Mouse (Mus musculus): ENCODE data around the gene Polg2. TPM values are rescaled to one million over a fixed set of nuclear protein-coding genes. Genes with fewer than 3 reads are reported as not detected.
"Not testable (repeated sequence)": the region's sequence is repeated elsewhere in the genome, so short reads cannot be mapped to it uniquely, and the experiment has no call there.

Gene Polg2
- total and polyA plus RNA-seq, 2 experiments = 6.4 to 12.6 TPM

GRCm38 (mm10) chr11:106812410-106813136, 33.2 kb upstream of the Polg2 start:
- 0 out of 2 replicates have a peak overlapping the region, but pooled peaks have one; percentile 26 for H3K9ac ChIP-seq (ENCODE audit: low read depth, low read length)
- H3K36me3 ChIP-seq (ENCODE audit: control insufficient read depth, insufficient read depth, low read length) = peaks cover 26% of the 10 kb centered on the region
- H3K27ac ChIP-seq (replicated peaks; ENCODE audit: insufficient read depth, low read depth, low read length) = peak overlapping the region; percentile 76
- peaks cover 7% of the 10 kb centered on the region for H3K4me1 ChIP-seq (ENCODE audit: control insufficient read depth, insufficient read depth, low read length)
- WGBS = 24% methylated on average over 7 of the region's 7 CpGs
- no peaks in the 10 kb centered on the region for H3K27me3 ChIP-seq (ENCODE audit: control insufficient read depth, insufficient read depth, low read length)
- no peak overlapping the region for H3K4me3 ChIP-seq (ENCODE audit: insufficient read depth, low read depth, low read length)
- peak; percentile 87 for DNase-seq (ENCODE audit: extremely low read depth, low read depth, low spot score)
- TF ChIP-seq CTCF (IDR thresholded peaks at IDR 0.05; ENCODE audit: low read depth, low read length) = no peak
- no peak for TF ChIP-seq POLR2A (IDR thresholded peaks at IDR 0.05; ENCODE audit: extremely low read depth, insufficient read depth, low read length)
- H3K79me2 ChIP-seq (ENCODE audit: control insufficient read depth, insufficient read depth, low read length) = no peaks in the 10 kb centered on the region

DNA sequence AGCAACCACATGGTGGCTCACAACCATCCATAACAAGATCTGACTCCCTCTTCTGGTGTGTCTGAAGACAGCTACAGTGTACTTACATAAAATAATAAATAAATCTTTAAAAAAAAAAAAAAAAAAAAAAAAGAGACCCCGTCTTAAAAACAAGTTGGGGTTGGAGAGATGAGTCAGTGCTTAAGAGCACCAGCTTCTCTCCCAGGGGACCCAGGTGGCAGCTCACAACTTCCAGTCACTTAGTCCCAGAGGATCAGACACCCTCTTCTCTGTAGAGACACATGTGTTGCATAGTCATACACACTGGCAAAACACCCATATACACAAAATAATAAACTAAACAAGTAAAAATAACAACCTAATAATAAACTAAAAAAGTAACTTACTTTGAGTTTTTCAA, 28.1 kb upstream of the Polg2 start:
- H3K27ac ChIP-seq (replicated peaks; ENCODE audit: insufficient read depth, low read depth, low read length); H3K79me2 ChIP-seq (ENCODE audit: control insufficient read depth, insufficient read depth, low read length); H3K4me1 ChIP-seq (ENCODE audit: control insufficient read depth, insufficient read depth, low read length); H3K9ac ChIP-seq (ENCODE audit: low read depth, low read length); DNase-seq (ENCODE audit: extremely low read depth, low read depth, low spot score); H3K4me3 ChIP-seq (ENCODE audit: insufficient read depth, low read depth, low read length); H3K27me3 ChIP-seq (ENCODE audit: control insufficient read depth, insufficient read depth, low read length): not testable (repeated sequence)
- H3K36me3 ChIP-seq (ENCODE audit: control insufficient read depth, insufficient read depth, low read length) = peaks cover 13% of the 10 kb centered on the region
- WGBS = 88% methylated on average over 1 of the region's 1 CpGs

- Histone ChIP-seq H3K4me3 (ENCODE audit: insufficient read depth, low read depth, low read length) (no peak overlapping the region), H3K4me1 (ENCODE audit: control insufficient read depth, insufficient read depth, low read length) (no peaks in the 10 kb centered on the region), H3K9ac (ENCODE audit: low read depth, low read length) (no peak overlapping the region), H3K27ac (replicated peaks; ENCODE audit: insufficient read depth, low read depth, low read length) (no peak overlapping the region), H3K36me3 (ENCODE audit: control insufficient read depth, insufficient read depth, low read length) (peaks cover 25% of the 10 kb centered on the region), H3K79me2 (ENCODE audit: control insufficient read depth, insufficient read depth, low read length) (no peaks in the 10 kb centered on the region), H3K27me3 (ENCODE audit: control insufficient read depth, insufficient read depth, low read length) (no peaks in the 10 kb centered on the region)
- DNase-seq (ENCODE audit: extremely low read depth, low read depth, low spot score) = no peak
- 91% methylated on average over 10 of the region's 10 CpGs for WGBS
- TF ChIP-seq CTCF (IDR thresholded peaks at IDR 0.05; ENCODE audit: low read depth, low read length) (no peak), POLR2A (IDR thresholded peaks at IDR 0.05; ENCODE audit: extremely low read depth, insufficient read depth, low read length) (no peak)
Observed at GRCm38 (mm10) chr11:106802069-106802627, 22.8 kb upstream of the Polg2 start.

DNA sequence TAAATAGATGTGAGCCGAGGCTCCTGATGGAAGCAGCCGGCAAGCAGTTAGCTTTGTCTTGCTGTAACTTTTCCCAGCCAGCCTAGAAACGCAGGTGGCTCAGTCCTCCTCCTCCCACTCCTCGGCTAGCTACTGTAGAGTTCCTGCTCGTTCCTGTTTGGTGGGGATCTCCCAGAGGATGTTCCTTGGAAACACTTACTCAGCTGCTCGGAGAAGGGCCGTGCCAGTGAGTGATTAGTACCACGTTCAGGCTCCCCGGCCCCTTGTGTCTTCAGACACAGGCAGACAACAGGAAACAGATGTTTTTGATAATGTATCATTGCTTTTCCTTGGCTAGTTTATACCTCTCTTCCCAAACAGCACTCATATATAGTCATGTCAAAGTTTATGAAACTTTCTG, 16.3 kb upstream of the Polg2 start:
- WGBS = 79% methylated on average over 9 of the region's 9 CpGs
- DNase-seq (ENCODE audit: extremely low read depth, low read depth, low spot score) = no peak
- Histone ChIP-seq H3K4me3 (ENCODE audit: insufficient read depth, low read depth, low read length) (no peak overlapping the region), H3K27me3 (ENCODE audit: control insufficient read depth, insufficient read depth, low read length) (no peaks in the 10 kb centered on the region), H3K9ac (ENCODE audit: low read depth, low read length) (no peak overlapping the region), H3K4me1 (ENCODE audit: control insufficient read depth, insufficient read depth, low read length) (no peaks in the 10 kb centered on the region; the same call in 1 of the 2 replicates), H3K79me2 (ENCODE audit: control insufficient read depth, insufficient read depth, low read length) (no peaks in the 10 kb centered on the region), H3K36me3 (ENCODE audit: control insufficient read depth, insufficient read depth, low read length) (peaks cover 20% of the 10 kb centered on the region), H3K27ac (replicated peaks; ENCODE audit: insufficient read depth, low read depth, low read length) (no peak overlapping the region)
- TF ChIP-seq CTCF (IDR thresholded peaks at IDR 0.05; ENCODE audit: low read depth, low read length) (no peak), POLR2A (IDR thresholded peaks at IDR 0.05; ENCODE audit: extremely low read depth, insufficient read depth, low read length) (no peak)

- Histone ChIP-seq H3K79me2 (ENCODE audit: control insufficient read depth, insufficient read depth, low read length) (no peaks in the 10 kb centered on the region), H3K36me3 (ENCODE audit: control insufficient read depth, insufficient read depth, low read length) (peaks cover 9% of the 10 kb centered on the region), H3K4me1 (ENCODE audit: control insufficient read depth, insufficient read depth, low read length) (no peaks in the 10 kb centered on the region; the same call in 1 of the 2 replicates), H3K27ac (replicated peaks; ENCODE audit: insufficient read depth, low read depth, low read length) (no peak overlapping the region), H3K27me3 (ENCODE audit: control insufficient read depth, insufficient read depth, low read length) (no peaks in the 10 kb centered on the region), H3K4me3 (ENCODE audit: insufficient read depth, low read depth, low read length) (no peak overlapping the region), H3K9ac (ENCODE audit: low read depth, low read length) (no peak overlapping the region)
- DNase-seq (ENCODE audit: extremely low read depth, low read depth, low spot score) = no peak
- WGBS = 83% methylated on average over 4 of the region's 4 CpGs
- TF ChIP-seq POLR2A (IDR thresholded peaks at IDR 0.05; ENCODE audit: extremely low read depth, insufficient read depth, low read length) (no peak), CTCF (IDR thresholded peaks at IDR 0.05; ENCODE audit: low read depth, low read length) (peak; percentile 25; the same call in 1 of the 2 replicates)
Observed at GRCm38 (mm10) chr11:106793846-106794245, 14.5 kb upstream of the Polg2 start.

DNA sequence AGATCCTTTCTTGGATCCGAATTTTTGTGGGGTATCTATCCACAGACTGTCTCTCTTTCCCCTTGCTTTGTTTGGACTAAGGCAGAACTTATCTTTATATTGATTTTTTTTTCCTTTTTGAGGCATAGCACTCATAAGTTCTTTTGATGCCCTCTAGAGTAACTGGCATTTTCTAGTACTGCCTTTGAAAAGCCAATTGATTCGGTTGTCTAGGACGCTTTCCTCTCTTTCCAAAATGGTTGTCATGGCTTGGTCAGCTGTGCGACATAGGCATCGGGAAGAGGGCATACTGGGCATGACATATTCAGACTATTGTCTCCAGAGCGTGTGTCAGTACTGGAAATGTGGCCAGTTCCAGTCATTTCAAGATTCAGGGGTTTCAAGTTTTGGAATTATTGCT, 10.3 kb upstream of the Polg2 start:
- H3K9ac ChIP-seq (ENCODE audit: low read depth, low read length) = peak overlapping the region; percentile 93
- TF ChIP-seq CTCF (IDR thresholded peaks at IDR 0.05; ENCODE audit: low read depth, low read length) = no peak
- TF ChIP-seq POLR2A (IDR thresholded peaks at IDR 0.05; ENCODE audit: extremely low read depth, insufficient read depth, low read length) = no peak
- peak overlapping the region; percentile 98 for H3K27ac ChIP-seq (replicated peaks; ENCODE audit: insufficient read depth, low read depth, low read length)
- peak overlapping the region; percentile 81 for H3K4me3 ChIP-seq (ENCODE audit: insufficient read depth, low read depth, low read length)
- H3K79me2 ChIP-seq (ENCODE audit: control insufficient read depth, insufficient read depth, low read length) = peaks cover 6% of the 10 kb centered on the region; the same call in 1 of the 2 replicates
- WGBS = 0% methylated on average over 6 of the region's 6 CpGs
- H3K4me1 ChIP-seq (ENCODE audit: control insufficient read depth, insufficient read depth, low read length) = peaks cover 1% of the 10 kb centered on the region; the same call in 1 of the 2 replicates
- H3K27me3 ChIP-seq (ENCODE audit: control insufficient read depth, insufficient read depth, low read length) = no peaks in the 10 kb centered on the region
- DNase-seq (ENCODE audit: extremely low read depth, low read depth, low spot score) = peak; percentile 52
- peaks cover 28% of the 10 kb centered on the region for H3K36me3 ChIP-seq (ENCODE audit: control insufficient read depth, insufficient read depth, low read length)
